Mouse (Mus musculus) skeletal muscle tissue, adult 2 months (tissue): Measurements from ENCODE around the gene Snx7.

ENCODE experiments used
- DNase-seq: peaks from one replicate; pipeline ENCODE4 v3.0.0-alpha.2; 2012; ENCODE audit warnings: low read depth, low spot score

Gene Snx7

GRCm38 (mm10) chr3:117868637-117869323, at the start of gene Snx7:
Snx7 (minus strand) TSS chr3:117868936.
- DNase-seq, result peak; percentile 80

GRCm38 (mm10) chr3:117915420-117915819, 46.7 kb upstream of the Snx7 start:
- no peak for DNase-seq

GRCm38 (mm10) chr3:117893736-117894135, 25.0 kb upstream of the Snx7 start:
- no peak for DNase-seq

GRCm38 (mm10) chr3:117875450-117875849, 6.7 kb upstream of the Snx7 start:
- peak; percentile 10 for DNase-seq

GRCm38 (mm10) chr3:117873209-117873863, 4.6 kb upstream of the Snx7 start:
- DNase-seq, result no peak

GRCm38 (mm10) chr3:117869324-117869715, 584 bp upstream of the Snx7 start:
- no peak for DNase-seq

GRCm38 (mm10) chr3:117868091-117868490, 645 bp downstream of the Snx7 start:
- no peak for DNase-seq

GRCm38 (mm10) chr3:117866696-117867407, 1.9 kb downstream of the Snx7 start:
- no peak for DNase-seq

GRCm38 (mm10) chr3:117865621-117866020, 3.1 kb downstream of the Snx7 start:
- DNase-seq, result no peak

- DNase-seq, result no peak
These were observed 5.8 kb downstream of the Snx7 start for GRCm38 (mm10) chr3:117862951-117863350.

GRCm38 (mm10) chr3:117861977-117862434, 6.7 kb downstream of the Snx7 start:
- no peak for DNase-seq

- no peak for DNase-seq
These were observed 9.7 kb downstream of the Snx7 start for GRCm38 (mm10) chr3:117858996-117859395.

- no peak for DNase-seq
These were observed 15.0 kb downstream of the Snx7 start for GRCm38 (mm10) chr3:117853729-117854128.

- no peak for DNase-seq
These were observed 16.7 kb downstream of the Snx7 start for GRCm38 (mm10) chr3:117852054-117852361.

- DNase-seq, result no peak
These were observed 17.3 kb downstream of the Snx7 start for GRCm38 (mm10) chr3:117851278-117852053.

- no peak for DNase-seq
These were observed 19.9 kb downstream of the Snx7 start for GRCm38 (mm10) chr3:117848866-117849265.

GRCm38 (mm10) chr3:117842658-117843057, 26.1 kb downstream of the Snx7 start:
- DNase-seq, result no peak

- DNase-seq, result no peak
These were observed 28.7 kb downstream of the Snx7 start for GRCm38 (mm10) chr3:117839867-117840545.

GRCm38 (mm10) chr3:117838020-117838419, 30.7 kb downstream of the Snx7 start:
- DNase-seq, result peak; percentile 13

- DNase-seq, result no peak
These were observed 42.1 kb downstream of the Snx7 start for GRCm38 (mm10) chr3:117826486-117827200.

- no peak for DNase-seq
These were observed 45.5 kb downstream of the Snx7 start for GRCm38 (mm10) chr3:117823218-117823617.
